Mouse (Mus musculus) liver, embryonic 14.5 days (tissue): Measurements from ENCODE around the gene Manba.

Experiments used
- CTCF ChIP-seq: IDR thresholded peaks from 2 replicates; pipeline ENCODE4 v1.5.1; 2016; ENCODE audit warnings: antibody characterized with exemption, low read depth, control low read depth
- EP300 ChIP-seq: IDR thresholded peaks from 2 replicates; pipeline ENCODE4 v1.6.1; 2016; ENCODE audit warnings: antibody characterized with exemption, low read depth

GRCm38 (mm10) chr3:135468402-135468801 lies 17.0 kb upstream of the Manba start:
- TF ChIP-seq CTCF, result no peak
- TF ChIP-seq EP300, result no peak
